Mouse (Mus musculus): ENCODE results near the gene Il34.

- no peak for TF ChIP-seq CTCF (IDR thresholded peaks at IDR 0.05)
- TF ChIP-seq POLR2A (IDR thresholded peaks at IDR 0.05; ENCODE audit: insufficient read depth, low read depth, low read length): no peak
Observed at GRCm38 (mm10) chr8:110706288-110706870, 99.3 kb downstream of the Il34 start.

Measured in heart, adult 2 months (tissue).